Mouse (Mus musculus) embryonic facial prominence, embryonic 11.5 days (tissue): ENCODE results near the gene Pten. TPM values are rescaled to one million over a fixed set of nuclear protein-coding genes. Genes with fewer than 3 reads are reported as not detected.
A peak's percentile ranks its signal among the peaks of the same experiment; 100 is the strongest.

ENCODE experiments used
- ATAC-seq: fragments of 200-750 bp; cut with Nextera tagmentation; replicated peaks from 2 replicates; pipeline ENCODE4 v1.8.0; 2017; ENCODE audit warnings: low read depth; ENCODE audit not compliant: insufficient number of reproducible peaks, low FRiP score, low TSS enrichment
- DNase-seq: peaks from one replicate; pipeline ENCODE4 v3.0.0-alpha.2; 2015; ENCODE audit warnings: low spot score
- H3K27ac ChIP-seq: fragments of 300-500 bp; sonication (generic); replicated peaks from 2 replicates; pipeline ENCODE4 v1.5.1; 2014; ENCODE audit warnings: mild to moderate bottlenecking, low read depth, low read length, control low read depth
- H3K27me3 ChIP-seq: fragments of 300-500 bp; sonication (generic); 2 replicates; pipeline ENCODE4 v1.6.1; 2014; ENCODE audit warnings: mild to moderate bottlenecking, low read length, moderate library complexity, mixed read lengths; ENCODE audit not compliant: control insufficient read depth, insufficient read depth
- H3K36me3 ChIP-seq: fragments of 300-500 bp; sonication (generic); replicated peaks from 2 replicates; pipeline ENCODE4 v1.6.1; 2014; ENCODE audit warnings: low read depth, mild to moderate bottlenecking, low read length, moderate library complexity, mixed read lengths; ENCODE audit not compliant: control insufficient read depth, insufficient read depth
- H3K4me1 ChIP-seq: fragments of 300-500 bp; sonication (generic); 2 replicates; pipeline ENCODE4 v1.6.1; 2014; ENCODE audit warnings: low read length, mixed read lengths; ENCODE audit not compliant: control insufficient read depth, insufficient read depth
- H3K4me2 ChIP-seq: fragments of 300-500 bp; sonication (generic); 2 replicates; pipeline ENCODE4 v1.6.1; 2014; ENCODE audit warnings: low read depth, mild to moderate bottlenecking, control low read depth, low read length, moderate library complexity
- H3K4me3 ChIP-seq: fragments of 300-500 bp; sonication (generic); 2 replicates; pipeline ENCODE4 v1.5.1; 2014; ENCODE audit warnings: low read depth, low read length, control low read depth
- H3K9ac ChIP-seq: fragments of 300-500 bp; sonication (generic); replicated peaks from 2 replicates; pipeline ENCODE4 v1.6.1; 2014; ENCODE audit warnings: mild to moderate bottlenecking, control low read depth, low read length
- H3K9me3 ChIP-seq: fragments of 300-500 bp; sonication (generic); replicated peaks from 2 replicates; pipeline ENCODE4 v1.6.1; 2016; ENCODE audit warnings: mild to moderate bottlenecking, low read length, inconsistent platforms, mixed read lengths; ENCODE audit not compliant: control insufficient read depth
- WGBS: fragments of 180-500 bp; shearing (Covaris S2); extraction: QIAGEN DNeasy Blood & Tissue Kit; methylation state at CpG from one replicate; pipeline ENCODE4 v1.1.7; 2014; 5-methylcytosine and 5-hydroxymethylcytosine counted together
- polyA plus RNA-seq: library from polyadenylated mRNA; unstranded; fragments of >200 nt; fragmentation: Nextera tagmentation; extraction: Ambion mirVana; gene quantifications from 2 replicates; pipeline ENCODE4 v1.2.1, GENCODE M21; 2014

Gene Pten
- polyA plus RNA-seq, 1 experiment from 2014 or later: 8.4 TPM

DNA sequence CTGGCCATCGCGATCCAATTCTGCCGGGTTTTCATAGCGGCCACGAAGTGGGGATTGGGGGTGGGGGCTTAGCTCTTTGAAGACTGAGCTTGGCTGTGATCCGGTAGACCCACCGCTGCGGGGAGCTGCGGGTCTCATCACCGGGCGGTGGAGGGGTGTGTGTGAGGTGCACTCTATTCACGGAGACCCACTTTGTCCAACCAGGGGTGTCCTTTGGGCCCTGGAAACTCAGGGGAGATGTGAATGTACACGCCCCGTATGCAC lies 729 bp upstream of the Pten start:
- Histone ChIP-seq H3K27ac (peak overlapping the region; percentile 71), H3K4me2 (peak overlapping the region; percentile 97), H3K4me1 (no peaks in the 10 kb centered on the region), H3K9ac (peak overlapping the region; percentile 75), H3K4me3 (peak overlapping the region; percentile 95), H3K9me3 (no peaks in the 10 kb centered on the region), H3K27me3 (0 out of 2 replicates have a peak, but pooled peaks cover 4% of the 10 kb centered on the region), H3K36me3 (no peaks in the 10 kb centered on the region)
- no peak for DNase-seq
- WGBS: under 1% methylated on average over 14 of the region's 14 CpGs
- peak; percentile 71 for ATAC-seq

DNA sequence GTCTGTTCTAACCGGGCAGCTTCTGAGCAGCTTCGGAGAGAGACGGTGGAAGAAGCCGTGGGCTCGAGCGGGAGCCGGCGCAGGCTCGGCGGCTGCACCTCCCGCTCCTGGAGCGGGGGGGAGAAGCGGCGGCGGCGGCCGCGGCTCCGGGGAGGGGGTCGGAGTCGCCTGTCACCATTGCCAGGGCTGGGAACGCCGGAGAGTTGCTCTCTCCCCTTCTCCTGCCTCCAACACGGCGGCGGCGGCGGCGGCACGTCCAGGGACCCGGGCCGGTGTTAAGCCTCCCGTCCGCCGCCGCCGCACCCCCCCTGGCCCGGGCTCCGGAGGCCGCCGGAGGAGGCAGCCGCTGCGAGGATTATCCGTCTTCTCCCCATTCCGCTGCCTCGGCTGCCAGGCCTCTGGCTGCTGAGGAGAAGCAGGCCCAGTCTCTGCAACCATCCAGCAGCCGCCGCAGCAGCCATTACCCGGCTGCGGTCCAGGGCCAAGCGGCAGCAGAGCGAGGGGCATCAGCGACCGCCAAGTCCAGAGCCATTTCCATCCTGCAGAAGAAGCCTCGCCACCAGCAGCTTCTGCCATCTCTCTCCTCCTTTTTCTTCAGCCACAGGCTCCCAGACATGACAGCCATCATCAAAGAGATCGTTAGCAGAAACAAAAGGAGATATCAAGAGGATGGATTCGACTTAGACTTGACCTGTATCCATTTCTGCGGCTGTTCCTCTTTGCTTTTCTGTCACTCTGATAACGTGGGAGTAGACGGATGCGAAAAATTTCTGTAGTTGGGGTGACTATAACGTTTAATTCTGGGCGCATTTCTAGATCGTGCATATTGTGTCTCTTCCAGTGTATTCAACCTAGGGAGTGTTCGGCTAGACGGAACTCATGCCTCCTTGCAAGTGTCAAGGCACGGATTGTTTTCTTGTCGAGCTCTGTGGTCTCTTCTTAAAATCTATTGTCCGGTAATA lies 815 bp downstream of the Pten start:
- ATAC-seq: peak; percentile 14; the same call in 1 of the 2 replicates
- WGBS: under 1% methylated on average over 53 of the region's 69 CpGs

DNA sequence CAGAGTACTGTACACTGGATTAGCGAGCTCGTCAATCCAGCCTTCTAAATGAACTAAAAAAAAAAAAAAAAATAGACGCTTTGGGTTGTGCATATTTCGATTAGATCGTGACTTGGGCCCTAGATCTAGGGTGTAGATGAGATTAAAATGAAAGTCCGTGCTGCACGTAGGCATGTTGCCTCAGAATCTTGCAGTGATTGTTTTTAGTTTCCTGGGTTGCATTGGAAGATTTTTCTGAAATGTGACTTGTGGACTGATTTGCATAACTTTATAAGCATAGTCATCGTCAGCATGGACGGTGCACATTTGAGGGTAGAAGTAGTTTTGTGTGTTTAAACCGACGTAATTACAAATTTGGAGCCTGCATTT lies 1.5 kb downstream of the Pten start:
- no peaks in the 10 kb centered on the region for H3K9me3 ChIP-seq

More for the DNA sequence above, 815 bp downstream of the Pten start:
- no peaks in the 10 kb centered on the region for H3K4me1 ChIP-seq
- H3K9ac ChIP-seq: peak overlapping the region; percentile 94
- H3K27me3 ChIP-seq: 0 out of 2 replicates have a peak, but pooled peaks cover 4% of the 10 kb centered on the region
- H3K36me3 ChIP-seq: no peaks in the 10 kb centered on the region
- H3K4me2 ChIP-seq: peak overlapping the region; percentile 78
- H3K4me3 ChIP-seq: peak overlapping the region; percentile 95
- H3K9me3 ChIP-seq: no peaks in the 10 kb centered on the region
- peak overlapping the region; percentile 97 for H3K27ac ChIP-seq
- peak; percentile 46 for DNase-seq

GRCm38 (mm10) chr19:32759357-32760024 lies 2.2 kb downstream of the Pten start:
- Histone ChIP-seq H3K36me3 (no peaks in the 10 kb centered on the region), H3K9me3 (no peaks in the 10 kb centered on the region), H3K4me3 (peak overlapping the region; percentile 95), H3K4me2 (peak overlapping the region; percentile 78), H3K9ac (peak overlapping the region; percentile 47), H3K27me3 (0 out of 2 replicates have a peak, but pooled peaks cover 4% of the 10 kb centered on the region), H3K4me1 (no peaks in the 10 kb centered on the region), H3K27ac (no peak overlapping the region)
- DNase-seq (no peak), ATAC-seq (no peak)
- WGBS: 2% methylated on average over 8 of the region's 8 CpGs

More for the DNA sequence above, 1.5 kb downstream of the Pten start:
- peak overlapping the region; percentile 78 for H3K4me2 ChIP-seq
- 0 out of 2 replicates have a peak, but pooled peaks cover 4% of the 10 kb centered on the region for H3K27me3 ChIP-seq
- no peak overlapping the region for H3K27ac ChIP-seq
- under 1% methylated on average over 11 of the region's 11 CpGs for WGBS
- no peak for ATAC-seq
- no peaks in the 10 kb centered on the region for H3K36me3 ChIP-seq
- H3K4me1 ChIP-seq: no peaks in the 10 kb centered on the region
- peak overlapping the region; percentile 95 for H3K4me3 ChIP-seq
- no peak for DNase-seq
- H3K9ac ChIP-seq: peak overlapping the region; percentile 94

DNA sequence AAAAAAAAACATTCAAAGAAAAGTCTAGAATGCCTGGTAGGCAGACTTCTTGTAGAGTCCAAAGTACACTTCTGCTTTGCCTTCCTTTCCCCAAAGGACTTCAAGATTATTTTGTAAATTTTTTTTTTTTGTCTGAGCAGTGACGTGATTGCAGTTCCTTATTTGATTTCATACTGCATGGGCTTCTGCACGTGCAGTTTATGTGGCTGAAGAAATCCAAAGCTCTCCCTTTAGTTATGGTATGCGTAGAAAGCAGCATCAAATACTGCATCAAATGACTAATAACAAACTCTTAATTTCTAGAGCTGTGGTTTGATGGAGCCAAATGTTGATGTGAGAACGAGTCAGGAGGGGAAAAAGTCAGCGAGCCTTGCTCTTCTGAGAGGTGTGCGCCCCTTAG lies 3.2 kb downstream of the Pten start:
- Histone ChIP-seq H3K27ac (no peak overlapping the region), H3K4me3 (no peak overlapping the region; the same call in 1 of the 2 replicates), H3K4me2 (peak overlapping the region; percentile 14), H3K9ac (no peak overlapping the region), H3K9me3 (no peaks in the 10 kb centered on the region), H3K4me1 (no peaks in the 10 kb centered on the region), H3K27me3 (no peaks in the 10 kb centered on the region), H3K36me3 (no peaks in the 10 kb centered on the region)
- WGBS: 33% methylated on average over 6 of the region's 6 CpGs
- DNase-seq: no peak
- ATAC-seq: no peak

DNA sequence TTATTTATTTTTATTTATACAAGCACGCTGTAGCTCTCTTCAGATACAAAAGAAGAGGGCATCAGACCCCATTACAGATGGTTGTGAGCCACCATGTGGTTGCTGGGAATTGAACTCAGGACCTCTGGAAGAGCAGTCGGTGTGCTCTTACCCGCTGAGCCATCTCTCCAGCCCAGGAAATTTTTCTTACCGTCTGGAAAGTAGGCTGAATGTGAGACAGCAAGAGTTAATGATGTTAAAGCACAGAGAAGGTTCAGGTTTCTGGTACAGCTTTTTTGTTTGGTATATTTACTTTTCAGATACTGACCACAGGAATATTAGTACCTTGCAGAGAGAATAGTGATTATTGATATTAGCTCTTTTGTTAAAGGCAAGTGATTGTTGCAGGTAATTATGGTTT lies 3.9 kb downstream of the Pten start:
- WGBS: 63% methylated on average over 4 of the region's 4 CpGs
- H3K9ac ChIP-seq: no peak overlapping the region
- no peak overlapping the region for H3K4me2 ChIP-seq
- no peaks in the 10 kb centered on the region for H3K27me3 ChIP-seq
- H3K4me3 ChIP-seq: no peak overlapping the region
- no peaks in the 10 kb centered on the region for H3K4me1 ChIP-seq
- ATAC-seq: no peak
- H3K9me3 ChIP-seq: no peaks in the 10 kb centered on the region
- H3K27ac ChIP-seq: no peak overlapping the region
- DNase-seq: no peak
- H3K36me3 ChIP-seq: no peaks in the 10 kb centered on the region

- DNase-seq (no peak), ATAC-seq (no peak)
- Histone ChIP-seq H3K27me3 (no peaks in the 10 kb centered on the region), H3K9me3 (no peaks in the 10 kb centered on the region), H3K9ac (no peak overlapping the region), H3K4me3 (no peak overlapping the region), H3K4me1 (no peaks in the 10 kb centered on the region), H3K27ac (no peak overlapping the region), H3K4me2 (no peak overlapping the region), H3K36me3 (no peaks in the 10 kb centered on the region)
- whole genome bisulfite sequencing: 93% methylated on average over 4 of the region's 4 CpGs
Observed at GRCm38 (mm10) chr19:32762493-32762892, 5.2 kb downstream of the Pten start.

GRCm38 (mm10) chr19:32778411-32778810 lies 21.1 kb downstream of the Pten start:
- H3K4me3 ChIP-seq: no peak overlapping the region
- H3K9ac ChIP-seq: no peak overlapping the region
- no peak overlapping the region for H3K4me2 ChIP-seq
- H3K9me3 ChIP-seq: no peaks in the 10 kb centered on the region
- no peaks in the 10 kb centered on the region for H3K4me1 ChIP-seq
- H3K27me3 ChIP-seq: no peaks in the 10 kb centered on the region
- WGBS: 26% methylated on average over 2 of the region's 2 CpGs
- no peak for ATAC-seq
- H3K36me3 ChIP-seq: no peaks in the 10 kb centered on the region
- no peak for DNase-seq
- no peak overlapping the region for H3K27ac ChIP-seq
